Mouse (Mus musculus) MEL (cell line): Measurements from ENCODE around the gene Gstp3. TPM values are rescaled to one million over a fixed set of nuclear protein-coding genes. Genes with fewer than 3 reads are reported as not detected.

Experiments
- DNase-seq: peaks from one replicate; pipeline ENCODE4 v3.0.0; 2011; ENCODE audit warnings: low read depth, low spot score
- H3K27ac ChIP-seq: 2 replicates; pipeline ENCODE4 v1.5.1; 2012; ENCODE audit warnings: low read depth, mild to moderate bottlenecking, control low read depth, low read length, moderate library complexity; ENCODE audit not compliant: control insufficient read depth
- H3K27me3 ChIP-seq, 2 experiments: fragments of 150-350 bp in 1 of 2; sonication (generic) in 1 of 2; 2 replicates each; pipeline ENCODE4 v1.6.1; 2012; ENCODE audit warnings: low read length in 2 of 2, mild to moderate bottlenecking in 2 of 2, improper control_type of control experiment in 1 of 2, moderate library complexity in 1 of 2; ENCODE audit not compliant: insufficient read depth in 2 of 2, control insufficient read depth in 1 of 2
- H3K36me3 ChIP-seq, 2 experiments: 2 replicates each; pipeline ENCODE4 v1.6.1; 2012 to 2014; ENCODE audit warnings: low read length in 2 of 2, improper control_type of control experiment in 1 of 2, inconsistent platforms in 1 of 2, mild to moderate bottlenecking in 1 of 2; ENCODE audit not compliant: insufficient read depth in 2 of 2, control insufficient read depth in 1 of 2
- H3K4me1 ChIP-seq, 2 experiments: fragments of 150-350 bp in 1 of 2; sonication (generic) in 1 of 2; 2 replicates each; pipeline ENCODE4 v1.6.1; 2012; ENCODE audit warnings: low read length in 2 of 2, improper control_type of control experiment in 1 of 2, mild to moderate bottlenecking in 1 of 2; ENCODE audit not compliant: insufficient read depth in 2 of 2, control insufficient read depth in 1 of 2
- H3K4me3 ChIP-seq, 2 experiments: fragments of 150-350 bp in 1 of 2; sonication (generic) in 1 of 2; 2 replicates each; pipeline ENCODE4 v1.5.1; 2012; ENCODE audit warnings: low read depth in 2 of 2, low read length in 2 of 2, mild to moderate bottlenecking in 2 of 2, moderate library complexity in 2 of 2, control low read depth in 1 of 2, improper control_type of control experiment in 1 of 2; ENCODE audit not compliant: control insufficient read depth in 1 of 2, insufficient read depth in 1 of 2
- H3K79me2 ChIP-seq: 2 replicates; pipeline ENCODE4 v1.6.1; 2012; ENCODE audit warnings: mild to moderate bottlenecking, low read length, moderate library complexity; ENCODE audit not compliant: control insufficient read depth, poor library complexity, insufficient read depth
- H3K9ac ChIP-seq: 2 replicates; pipeline ENCODE4 v1.6.1; 2012; ENCODE audit warnings: low read depth, mild to moderate bottlenecking, control low read depth, low read length, moderate library complexity; ENCODE audit not compliant: control insufficient read depth, poor library complexity, severe bottlenecking
- H3K9me3 ChIP-seq: fragments of 150-350 bp; sonication (generic); replicated peaks from 2 replicates; pipeline ENCODE4 v1.6.1; 2012; ENCODE audit warnings: mild to moderate bottlenecking, low read length, improper control_type of control experiment, moderate library complexity; ENCODE audit not compliant: insufficient read depth
- CHD1 ChIP-seq: IDR thresholded peaks from 2 replicates; pipeline ENCODE4 v1.6.1; 2012; ENCODE audit warnings: low read depth, mild to moderate bottlenecking, inconsistent platforms, low read length, improper control_type of control experiment
- CHD2 ChIP-seq: IDR thresholded peaks from 2 replicates; pipeline ENCODE4 v1.6.1; 2011; ENCODE audit warnings: low read length, improper control_type of control experiment
- E2F4 ChIP-seq: IDR thresholded peaks from 2 replicates; pipeline ENCODE4 v1.6.1; 2011; ENCODE audit warnings: low read depth, low read length, improper control_type of control experiment, borderline replicate concordance
- GABPA ChIP-seq: IDR thresholded peaks from 2 replicates; pipeline ENCODE4 v1.6.1; 2012; ENCODE audit warnings: low read depth, mild to moderate bottlenecking, inconsistent platforms, low read length, improper control_type of control experiment, moderate library complexity
- GATA1 ChIP-seq: IDR thresholded peaks from 2 replicates; pipeline ENCODE4 v1.6.1; 2011; ENCODE audit warnings: low read depth, low read length, improper control_type of control experiment
- MAFK ChIP-seq: IDR thresholded peaks from 2 replicates; pipeline ENCODE4 v1.6.1; 2011; ENCODE audit warnings: low read depth, mild to moderate bottlenecking, low read length, improper control_type of control experiment, borderline replicate concordance
- MAX ChIP-seq: IDR thresholded peaks from 2 replicates; pipeline ENCODE4 v1.6.1; 2011; ENCODE audit warnings: low read length, improper control_type of control experiment
- MEF2A ChIP-seq: IDR thresholded peaks from 2 replicates; pipeline ENCODE4 v1.6.1; 2014; ENCODE audit warnings: low read depth, mild to moderate bottlenecking, inconsistent platforms, low read length, improper control_type of control experiment; ENCODE audit not compliant: poor library complexity, insufficient replicate concordance, severe bottlenecking; ENCODE audit errors: extremely low read depth
- NRF1 ChIP-seq: IDR thresholded peaks from 2 replicates; pipeline ENCODE4 v1.6.1; 2014; ENCODE audit warnings: low read depth, mild to moderate bottlenecking, inconsistent platforms, low read length, improper control_type of control experiment, moderate library complexity; ENCODE audit not compliant: poor library complexity, insufficient read depth, severe bottlenecking
- POLR2AphosphoS2 ChIP-seq: IDR thresholded peaks from 2 replicates; pipeline ENCODE4 v1.6.1; 2011; ENCODE audit warnings: low read length, improper control_type of control experiment
- RCOR1 ChIP-seq: IDR thresholded peaks from 2 replicates; pipeline ENCODE4 v1.6.1; 2012; ENCODE audit warnings: low read depth, mild to moderate bottlenecking, inconsistent platforms, low read length, improper control_type of control experiment
- SIN3A ChIP-seq: IDR thresholded peaks from 2 replicates; pipeline ENCODE4 v1.6.1; 2012; ENCODE audit warnings: low read length, improper control_type of control experiment, inconsistent platforms
- SMC3 ChIP-seq: IDR thresholded peaks from 2 replicates; pipeline ENCODE4 v1.6.1; 2011; ENCODE audit warnings: low read depth, low read length, improper control_type of control experiment
- USF1 ChIP-seq: IDR thresholded peaks from 2 replicates; pipeline ENCODE4 v1.6.1; 2014; ENCODE audit warnings: low read depth, mild to moderate bottlenecking, inconsistent platforms, low read length, improper control_type of control experiment, moderate library complexity
- ZC3H11A ChIP-seq: IDR thresholded peaks from 2 replicates; pipeline ENCODE4 v1.6.1; 2012; ENCODE audit warnings: low read depth, mild to moderate bottlenecking, inconsistent platforms, low read length, improper control_type of control experiment
- ZKSCAN1 ChIP-seq: IDR thresholded peaks from 2 replicates; pipeline ENCODE4 v1.6.1; 2012; ENCODE audit warnings: low read depth, mild to moderate bottlenecking, inconsistent platforms, low read length, improper control_type of control experiment, moderate library complexity
- ZMIZ1 ChIP-seq: IDR thresholded peaks from 2 replicates; pipeline ENCODE4 v1.6.1; 2012; ENCODE audit warnings: low read depth, mild to moderate bottlenecking, inconsistent platforms, low read length, improper control_type of control experiment, moderate library complexity
- ZNF384 ChIP-seq: IDR thresholded peaks from 2 replicates; pipeline ENCODE4 v1.6.1; 2012; ENCODE audit warnings: low read depth, mild to moderate bottlenecking, inconsistent platforms, low read length, improper control_type of control experiment
- polyA plus RNA-seq, 2 experiments: library from polyadenylated mRNA; stranded (reverse) in 1 of 2; unstranded in 1 of 2; fragments of >175 nt in 1 of 2; fragments of >200 nt in 1 of 2; gene quantifications; 2 replicates each; pipeline versions ENCODE4 v1.2.1 to v1.2.4; 2012; ENCODE audit warnings: low replicate concordance in 2 of 2, low read depth in 1 of 2; ENCODE audit not compliant: insufficient read length in 2 of 2, insufficient read depth in 1 of 2, missing spikeins in 1 of 2
- total RNA-seq: library from RNA; depleted of rRNA; stranded (reverse); fragments of 300-350 nt; gene quantifications from 2 replicates; pipeline ENCODE4 v1.2.3, GENCODE M21; 2012

Gene Gstp3
- total and polyA plus RNA-seq, 3 experiments, result 0.84 TPM; not detected in 2

- no peak for TF ChIP-seq GATA1
- peak; percentile 28; the same call in 1 of the 2 replicates for TF ChIP-seq MAX
- TF ChIP-seq ZC3H11A, result peak; percentile 93
- 0 out of 2 replicates have a peak, but pooled peaks have one; percentile 9 for TF ChIP-seq MAFK
- TF ChIP-seq CHD1, result no peak
- TF ChIP-seq NRF1, result no peak
- no peak for TF ChIP-seq E2F4
- 0 out of 2 replicates have a peak, but pooled peaks have one; percentile 35 for TF ChIP-seq USF1
- TF ChIP-seq POLR2AphosphoS2, result no peak
- TF ChIP-seq ZKSCAN1, result no peak
- no peak for TF ChIP-seq CHD2
- no peak for TF ChIP-seq MEF2A
- TF ChIP-seq SIN3A, result peak; percentile 75
- no peak for TF ChIP-seq ZMIZ1
- TF ChIP-seq SMC3, result peak; percentile 96
- no peak for TF ChIP-seq RCOR1
These were observed 40.4 kb downstream of the Gstp3 start (continued) for GRCm38 (mm10) chr19:4018743-4019583.

DNA sequence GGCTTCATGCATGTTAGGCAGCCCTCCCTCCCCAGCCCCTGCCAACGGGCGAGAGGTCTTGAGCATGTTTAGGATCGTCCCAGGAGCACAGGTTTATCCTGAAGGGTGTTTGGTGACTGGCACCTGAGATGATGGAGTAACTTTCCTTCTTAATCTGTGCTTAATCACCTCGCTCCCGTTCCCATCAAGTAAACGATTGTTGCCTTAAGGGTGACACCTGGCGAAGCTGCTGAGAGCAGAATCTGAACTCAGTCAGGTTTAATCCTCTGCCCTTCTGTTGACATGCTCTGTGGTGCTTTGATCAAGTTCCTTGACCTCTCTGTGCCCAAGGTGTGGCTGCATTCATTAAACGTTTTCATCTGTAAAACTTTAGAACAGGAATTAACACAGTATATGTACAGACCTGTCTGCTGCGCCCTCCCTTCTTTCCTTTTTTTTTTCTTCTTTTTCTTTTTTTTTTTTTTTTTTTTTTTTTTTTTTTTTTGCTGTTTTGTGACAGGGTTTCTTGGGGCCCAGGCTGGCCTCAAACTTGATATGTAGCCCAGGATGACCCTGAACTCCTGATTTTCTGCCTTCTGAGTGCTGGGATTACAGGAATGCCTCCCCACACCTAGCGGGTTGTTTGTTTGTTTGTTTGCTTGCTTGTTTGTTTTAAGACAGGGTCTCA lies 41.3 kb downstream of the Gstp3 start:
- H3K9me3 ChIP-seq, result no peaks in the 10 kb centered on the region
- DNase-seq, result no peak

More for the DNA sequence above, 41.3 kb downstream of the Gstp3 start:
- H3K27ac ChIP-seq, result no peak overlapping the region
- no peaks in the 10 kb centered on the region for H3K27me3 ChIP-seq
- no peaks in the 10 kb centered on the region; the same call in 1 of the 2 replicates for H3K79me2 ChIP-seq
- H3K4me1 ChIP-seq, result peaks cover 0 to 3% of the 10 kb centered on the region in 2 experiments; a peak in 2 of 4 replicates
- H3K9ac ChIP-seq, result peak overlapping the region; percentile 46; the same call in 1 of the 2 replicates
- H3K4me3 ChIP-seq, result peak overlapping the region; percentile 33 to 75; a peak in 2 of 4 replicates
- TF ChIP-seq ZNF384 (peak; percentile 73), GABPA (no peak)
- no peaks in the 10 kb centered on the region for H3K36me3 ChIP-seq
